ENCODE assay signal across 31 mouse cellular contexts in genomic region chr6:123406918-123407665, GRCm38 (mm10). TPM values are rescaled to one million over a fixed set of nuclear protein-coding genes. Genes with fewer than 3 reads are reported as not detected.
"Had no signal": no experiment of that assay in that cellular context is flagged by ENCODE, and none has a peak within 500 bp of the region (broad histone marks: within the 10 kb centered on the region; RNA-seq: fewer than 3 reads in every experiment).

No protein-coding gene starts in this region.

RNA-seq across cellular contexts. Expression of gene Vmn2r20, which starts 10.8 kb away (rescaled TPM):
- total RNA-seq: gastrocnemius, adult 2 months; gastrocnemius, postnatal 10 days; gastrocnemius, postnatal 25 days; granulocyte monocyte progenitor cell, adult 5-6 weeks; heart, adult 18-20 months; heart, adult 8-10 months; heart, postnatal 10 days; heart, postnatal 25 days; heart, postnatal 4 days; layer of hippocampus, adult 2 months; layer of hippocampus, postnatal 10 days; layer of hippocampus, postnatal 25 days; left cerebral cortex, adult 2 months; left cerebral cortex, postnatal 14 days; left cerebral cortex, postnatal 36 days had no signal
- polyA plus RNA-seq: frontal cortex, adult 2 months; heart, embryonic 10.5 days; heart, embryonic 12.5 days; heart, embryonic 14.5 days; heart, embryonic 16.5 days; hindbrain, embryonic 10.5 days; hindbrain, embryonic 12.5 days; hindbrain, embryonic 14.5 days; hindbrain, embryonic 16.5 days; intestine, embryonic 15.5 days; intestine, postnatal 0 days; kidney, embryonic 14.5 days; kidney, embryonic 16.5 days; limb, embryonic 10.5 days; limb, embryonic 12.5 days; limb, embryonic 14.5 days had no signal
